Mouse (Mus musculus): ENCODE results near the gene Hyal3.

Hyal3 gene

DNA sequence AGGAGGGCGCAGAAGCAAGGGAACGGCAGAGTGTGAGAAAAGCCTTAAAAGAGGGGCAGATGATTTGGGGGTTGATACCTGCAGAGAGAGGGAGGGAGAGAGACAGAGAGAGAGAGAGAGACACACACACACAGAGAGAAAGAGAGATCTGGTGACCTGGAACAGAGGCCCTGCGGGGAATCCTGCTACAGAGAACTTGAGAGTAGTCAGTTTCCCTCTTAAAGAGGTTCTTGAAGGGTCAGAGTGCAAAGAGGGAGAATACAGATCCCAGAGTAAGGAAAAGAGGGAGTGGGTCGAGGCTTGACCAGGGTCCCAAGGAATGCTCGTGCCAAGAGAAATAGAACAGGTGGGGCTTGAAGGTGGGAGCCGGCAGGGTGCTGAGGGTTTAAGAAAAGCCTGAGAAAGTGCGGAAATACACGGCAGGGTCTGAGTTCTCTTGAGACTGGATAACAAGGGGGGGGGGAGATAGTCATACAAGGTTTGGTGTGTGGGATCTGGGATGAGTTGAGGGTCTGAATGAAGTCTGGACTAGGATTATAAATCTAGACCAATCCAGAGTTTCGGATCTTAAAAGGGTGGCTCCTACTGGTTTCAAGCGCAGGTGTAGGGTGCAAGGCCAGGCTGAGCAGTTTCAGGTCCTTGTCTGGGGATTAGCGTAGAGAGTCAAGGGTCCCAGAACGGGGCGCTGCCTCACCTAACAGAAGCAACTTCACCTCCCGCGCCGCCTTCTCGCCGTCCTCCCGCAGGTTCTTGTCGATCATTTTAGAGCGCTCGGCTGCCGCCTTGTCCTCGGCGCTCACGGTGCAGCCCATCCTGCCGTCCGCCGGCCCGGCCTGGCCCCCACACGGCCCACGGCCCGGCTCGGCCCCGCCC lies 54.0 kb downstream of the Hyal3 start:
- DNase-seq (ENCODE audit: low read depth, low spot score) = no peak

DNA sequence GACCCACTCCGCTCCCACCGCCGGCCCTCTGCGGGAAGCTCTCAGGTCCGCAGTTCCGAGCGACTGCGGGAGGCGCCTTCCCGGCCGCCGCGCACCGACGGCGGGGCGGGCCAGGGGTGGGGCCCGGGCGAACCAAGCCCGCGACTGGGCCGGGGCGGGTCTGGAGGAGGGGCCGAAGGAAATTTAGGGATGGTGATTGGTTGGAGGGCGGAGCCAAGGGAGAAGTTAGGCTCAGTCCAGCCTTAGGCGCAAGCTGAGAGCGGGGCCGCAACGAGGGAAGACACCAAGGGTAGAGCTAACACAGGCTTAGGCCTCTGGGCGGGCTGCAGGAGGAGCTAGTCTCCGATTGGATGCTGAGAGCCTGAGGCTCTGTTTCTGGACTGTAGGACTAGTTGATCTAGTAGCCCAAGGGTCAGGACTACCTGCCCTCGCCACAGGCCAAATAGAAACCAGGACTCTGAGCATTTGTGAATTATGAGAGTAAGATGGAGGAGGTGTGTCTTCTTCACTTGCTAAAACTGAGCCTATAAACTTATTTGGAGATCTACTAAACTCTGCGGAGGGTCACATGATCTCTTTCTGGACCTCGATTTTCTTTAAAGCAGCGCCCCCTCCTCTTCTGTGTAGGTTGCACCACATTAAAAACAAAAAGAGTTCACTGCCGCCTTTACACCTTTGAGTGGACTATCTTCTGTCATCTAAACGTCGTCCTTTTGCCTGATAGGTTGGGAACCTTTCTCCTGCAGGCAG lies 54.8 kb downstream of the Hyal3 start, which contains the start of gene Gnai2:
TSS of gene Gnai2 (minus strand) at position 89 of the 750 bp plus-strand sequence.
- peak; percentile 95 for DNase-seq (ENCODE audit: low read depth, low spot score)
